Mouse (Mus musculus) heart, embryonic 15.5 days (tissue): ENCODE results near the gene Gdf9. TPM values are rescaled to one million over a fixed set of nuclear protein-coding genes. Genes with fewer than 3 reads are reported as not detected.

Source experiments
- ATAC-seq: fragments of 200-750 bp; cut with Nextera tagmentation; replicated peaks from 2 replicates; pipeline ENCODE4 v1.8.0; 2017; ENCODE audit warnings: low read depth, moderate TSS enrichment; ENCODE audit not compliant: insufficient number of reproducible peaks, insufficient read depth, low FRiP score
- H3K27ac ChIP-seq: fragments of 300-500 bp; sonication (generic); 2 replicates; pipeline ENCODE4 v1.5.1; 2015; ENCODE audit warnings: mild to moderate bottlenecking, inconsistent platforms
- H3K27me3 ChIP-seq: fragments of 300-500 bp; sonication (generic); 2 replicates; pipeline ENCODE4 v1.6.1; 2015; ENCODE audit warnings: inconsistent platforms
- H3K36me3 ChIP-seq: fragments of 300-500 bp; sonication (generic); 2 replicates; pipeline ENCODE4 v1.6.1; 2015; ENCODE audit warnings: mild to moderate bottlenecking, inconsistent platforms
- H3K4me1 ChIP-seq: fragments of 300-500 bp; sonication (generic); replicated peaks from 2 replicates; pipeline ENCODE4 v1.6.1; 2015; ENCODE audit warnings: inconsistent platforms
- H3K4me2 ChIP-seq: fragments of 300-500 bp; sonication (generic); 2 replicates; pipeline ENCODE4 v1.6.1; 2015; ENCODE audit warnings: inconsistent platforms, mild to moderate bottlenecking, moderate library complexity
- H3K4me3 ChIP-seq: fragments of 300-500 bp; sonication (generic); 2 replicates; pipeline ENCODE4 v1.5.1; 2015; ENCODE audit warnings: mild to moderate bottlenecking, inconsistent platforms
- H3K9ac ChIP-seq: fragments of 300-500 bp; sonication (generic); 2 replicates; pipeline ENCODE4 v1.6.1; 2015; ENCODE audit warnings: mild to moderate bottlenecking, inconsistent platforms
- H3K9me3 ChIP-seq: fragments of 300-500 bp; sonication (generic); replicated peaks from 2 replicates; pipeline ENCODE4 v1.6.1; 2016; ENCODE audit warnings: inconsistent platforms
- WGBS: fragments of 180-500 bp; shearing (Covaris S2); methylation state at CpG from one replicate; pipeline ENCODE4 v1.1.7; 2015; ENCODE audit warnings: mixed read lengths; 5-methylcytosine and 5-hydroxymethylcytosine counted together
- microRNA-seq: library from miRNA; unstranded; fragments of <30 nt; microRNA quantifications from one replicate; pipeline ENCODE4, GENCODE M21; 2016
- polyA plus RNA-seq: library from polyadenylated mRNA; unstranded; fragments of >200 nt; fragmentation: Nextera tagmentation; extraction: Ambion mirVana; gene quantifications from 2 replicates; pipeline ENCODE4 v1.2.1, GENCODE M21; 2015

Gene Gdf9
- polyA plus RNA-seq, 1 experiment from 2014 or later, result 1.4 TPM

- Histone ChIP-seq H3K27ac (no peak overlapping the region), H3K36me3 (no peaks in the 10 kb centered on the region), H3K27me3 (peaks cover 75% of the 10 kb centered on the region), H3K4me1 (peaks cover 19% of the 10 kb centered on the region), H3K9me3 (no peaks in the 10 kb centered on the region), H3K9ac (peak overlapping the region; percentile 39), H3K4me2 (peak overlapping the region; percentile 98), H3K4me3 (peak overlapping the region; percentile 61)
- 1% methylated on average over 62 of the region's 62 CpGs for WGBS
- 0 out of 2 replicates have a peak, but pooled peaks have one; percentile 47 for ATAC-seq
Measured at GRCm38 (mm10) chr11:53479171-53479782, 48.5 kb downstream of the Gdf9 start.

- Histone ChIP-seq H3K27ac (no peak within 1 kb of the TSS), H3K36me3 (no peaks in the 10 kb centered on the region)
- WGBS, result 4% methylated on average over 40 of the region's 40 CpGs
Measured at GRCm38 (mm10) chr11:53479783-53480301, 49.0 kb downstream of the Gdf9 start, which contains the start of the genes Gm9945 and Sowaha. TSS of gene Gm9945 (plus strand) at chr11:53480166. TSS of gene Sowaha (minus strand) at chr11:53480274.

GRCm38 (mm10) chr11:53481088-53481730, 50.4 kb downstream of the Gdf9 start:
- Histone ChIP-seq H3K4me3 (no peak overlapping the region), H3K36me3 (no peaks in the 10 kb centered on the region), H3K9me3 (no peaks in the 10 kb centered on the region), H3K4me2 (no peak overlapping the region), H3K4me1 (peaks cover 19% of the 10 kb centered on the region), H3K9ac (no peak overlapping the region), H3K27me3 (peaks cover 57% of the 10 kb centered on the region), H3K27ac (no peak overlapping the region)
- no peak for ATAC-seq
- 77% methylated on average over 4 of the region's 4 CpGs for WGBS

More at GRCm38 (mm10) chr11:53479783-53480301, 49.0 kb downstream of the Gdf9 start, which contains the start of the genes Gm9945 and Sowaha:
- peaks cover 19% of the 10 kb centered on the region for H3K4me1 ChIP-seq
- H3K27me3 ChIP-seq, result peaks cover 70% of the 10 kb centered on the region
- H3K9me3 ChIP-seq, result no peaks in the 10 kb centered on the region
- H3K4me3 ChIP-seq, result peak within 1 kb of the TSS; percentile 61
- peak within 1 kb of the TSS; percentile 39 for H3K9ac ChIP-seq
- peak within 1 kb of the TSS; percentile 98 for H3K4me2 ChIP-seq
- no peak; the same call in 1 of the 2 replicates for ATAC-seq

GRCm38 (mm10) chr11:53483159-53483891, 52.5 kb downstream of the Gdf9 start:
- Histone ChIP-seq H3K9me3 (no peaks in the 10 kb centered on the region), H3K9ac (no peak overlapping the region), H3K4me1 (peaks cover 29% of the 10 kb centered on the region), H3K4me2 (no peak overlapping the region), H3K27ac (no peak overlapping the region), H3K36me3 (no peaks in the 10 kb centered on the region), H3K4me3 (no peak overlapping the region), H3K27me3 (peaks cover 54% of the 10 kb centered on the region)
- ATAC-seq, result no peak
- WGBS, result 55% methylated on average over 9 of the region's 9 CpGs

GRCm38 (mm10) chr11:53485719-53486118, 54.9 kb downstream of the Gdf9 start:
- no peaks in the 10 kb centered on the region for H3K9me3 ChIP-seq
- H3K4me1 ChIP-seq, result peaks cover 11% of the 10 kb centered on the region
- no peak for ATAC-seq
- H3K9ac ChIP-seq, result no peak overlapping the region
- H3K4me2 ChIP-seq, result no peak overlapping the region
- 47% methylated on average over 3 of the region's 3 CpGs for WGBS
- H3K27ac ChIP-seq, result no peak overlapping the region
- H3K36me3 ChIP-seq, result no peaks in the 10 kb centered on the region
- peaks cover 32% of the 10 kb centered on the region for H3K27me3 ChIP-seq
- H3K4me3 ChIP-seq, result no peak overlapping the region

GRCm38 (mm10) chr11:53486351-53486750, 55.5 kb downstream of the Gdf9 start:
- no peaks in the 10 kb centered on the region for H3K36me3 ChIP-seq
- peaks cover 11% of the 10 kb centered on the region for H3K4me1 ChIP-seq
- no peak overlapping the region for H3K27ac ChIP-seq
- H3K9me3 ChIP-seq, result no peaks in the 10 kb centered on the region
- peaks cover 26% of the 10 kb centered on the region for H3K27me3 ChIP-seq
- no peak overlapping the region for H3K4me3 ChIP-seq
- H3K9ac ChIP-seq, result no peak overlapping the region
- 71% methylated on average over 3 of the region's 3 CpGs for WGBS
- ATAC-seq, result no peak
- no peak overlapping the region for H3K4me2 ChIP-seq

GRCm38 (mm10) chr11:53486822-53487594, 56.2 kb downstream of the Gdf9 start:
- H3K4me3 ChIP-seq, result peak overlapping the region; percentile 18; the same call in 1 of the 2 replicates
- H3K4me2 ChIP-seq, result peak overlapping the region; percentile 55
- no peak overlapping the region for H3K27ac ChIP-seq
- H3K9me3 ChIP-seq, result no peaks in the 10 kb centered on the region
- H3K4me1 ChIP-seq, result peaks cover 14% of the 10 kb centered on the region
- peaks cover 21% of the 10 kb centered on the region for H3K27me3 ChIP-seq
- no peaks in the 10 kb centered on the region for H3K36me3 ChIP-seq
- no peak for ATAC-seq
- WGBS, result 12% methylated on average over 27 of the region's 27 CpGs
- no peak overlapping the region for H3K9ac ChIP-seq

Small RNAs within 50 kb of the gene (microRNA-seq; reads per million reads assigned to microRNA genes)
- gene Mir6920, result 0.63 reads per million

Other genes starting within 250 kb of the Gdf9 start
- gene Hspa4, start 130.6 kb upstream of the Gdf9 start, polyA plus RNA-seq, result 58.0 and 61.5 TPM in 2 replicates
- gene Zcchc10, start 106.3 kb upstream of the Gdf9 start, polyA plus RNA-seq, result 12.2 and 14.3 TPM in 2 replicates
- 30.5 and 37.7 TPM in 2 replicates for gene Aff4, start 80.2 kb upstream of the Gdf9 start, polyA plus RNA-seq
- gene Leap2, start 7.9 kb upstream of the Gdf9 start, polyA plus RNA-seq, result 0.34 TPM in 1 of 2 replicates, not detected in the other
- 1,038 and 1,358 TPM in 2 replicates for gene Uqcrq, start 192 bp upstream of the Gdf9 start, polyA plus RNA-seq
- 0.16 TPM in 1 of 2 replicates, not detected in the other for gene Gm10447, start 26.1 kb downstream of the Gdf9 start, polyA plus RNA-seq
- 2.5 and 2.6 TPM in 2 replicates for gene Shroom1, start 26.2 kb downstream of the Gdf9 start, polyA plus RNA-seq
- gene Gm9837, start 39.5 kb downstream of the Gdf9 start, polyA plus RNA-seq, result not detected in 2 replicates
- gene Gm9945, start 49.1 kb downstream of the Gdf9 start, polyA plus RNA-seq, result not detected in 2 replicates
- gene Sowaha, start 49.3 kb downstream of the Gdf9 start, polyA plus RNA-seq, result 0.34 and 0.48 TPM in 2 replicates
- gene Sept8, start 88.2 kb downstream of the Gdf9 start, polyA plus RNA-seq, result 18.8 and 23.3 TPM in 2 replicates
- 43.5 and 43.6 TPM in 2 replicates for gene Kif3a, start 136.4 kb downstream of the Gdf9 start, polyA plus RNA-seq
- 0.33 and 0.82 TPM in 2 replicates for gene Il4, start 187.6 kb downstream of the Gdf9 start, polyA plus RNA-seq
- gene Il13, start 203.7 kb downstream of the Gdf9 start, polyA plus RNA-seq, result not detected in 2 replicates